Mouse (Mus musculus): ENCODE results near the gene Tln2. TPM values are rescaled to one million over a fixed set of nuclear protein-coding genes. Genes with fewer than 3 reads are reported as not detected.

The Tln2 gene
- polyA plus RNA-seq, 1 experiment from 2014 or later, result 37.9 TPM

GRCm38 (mm10) chr9:67592726-67593125 lies 33.2 kb upstream of the Tln2 start:
- Histone ChIP-seq H3K27me3 (replicated peaks; ENCODE audit: control insufficient read depth, insufficient read depth, low read length) (no peaks in the 10 kb centered on the region), H3K36me3 (ENCODE audit: control insufficient read depth, insufficient read depth, low read length) (no peaks in the 10 kb centered on the region), H3K4me3 (ENCODE audit: low read length) (no peak overlapping the region), H3K4me2 (ENCODE audit: low read length) (no peak overlapping the region), H3K4me1 (ENCODE audit: control insufficient read depth, insufficient read depth, low read depth, low read length) (no peaks in the 10 kb centered on the region), H3K9ac (ENCODE audit: low read depth, low read length) (no peak overlapping the region), H3K9me3 (ENCODE audit: control insufficient read depth, low read length) (no peaks in the 10 kb centered on the region; the same call in 1 of the 2 replicates), H3K27ac (ENCODE audit: low read depth, low read length) (no peak overlapping the region)
- WGBS, result 92% methylated on average over 5 of the region's 5 CpGs
- no peak for ATAC-seq

- 90% methylated on average over 3 of the region's 3 CpGs for WGBS
- Histone ChIP-seq H3K9ac (ENCODE audit: low read depth, low read length) (no peak overlapping the region), H3K4me2 (ENCODE audit: low read length) (no peak overlapping the region)
Measured at GRCm38 (mm10) chr9:67587111-67587510, 27.6 kb upstream of the Tln2 start.

GRCm38 (mm10) chr9:67586489-67586888 lies 27.0 kb upstream of the Tln2 start:
- 93% methylated on average over 1 of the region's 1 CpGs for WGBS
- Histone ChIP-seq H3K4me2 (ENCODE audit: low read length) (no peak overlapping the region), H3K9me3 (ENCODE audit: control insufficient read depth, low read length) (no peaks in the 10 kb centered on the region), H3K4me3 (ENCODE audit: low read length) (no peak overlapping the region), H3K9ac (ENCODE audit: low read depth, low read length) (no peak overlapping the region), H3K27me3 (replicated peaks; ENCODE audit: control insufficient read depth, insufficient read depth, low read length) (no peaks in the 10 kb centered on the region), H3K4me1 (ENCODE audit: control insufficient read depth, insufficient read depth, low read depth, low read length) (no peaks in the 10 kb centered on the region), H3K36me3 (ENCODE audit: control insufficient read depth, insufficient read depth, low read length) (no peaks in the 10 kb centered on the region), H3K27ac (ENCODE audit: low read depth, low read length) (no peak overlapping the region)
- no peak for ATAC-seq

More at GRCm38 (mm10) chr9:67587111-67587510, 27.6 kb upstream of the Tln2 start:
- Histone ChIP-seq H3K4me1 (ENCODE audit: control insufficient read depth, insufficient read depth, low read depth, low read length) (no peaks in the 10 kb centered on the region), H3K36me3 (ENCODE audit: control insufficient read depth, insufficient read depth, low read length) (no peaks in the 10 kb centered on the region), H3K27me3 (replicated peaks; ENCODE audit: control insufficient read depth, insufficient read depth, low read length) (no peaks in the 10 kb centered on the region), H3K27ac (ENCODE audit: low read depth, low read length) (no peak overlapping the region), H3K4me3 (ENCODE audit: low read length) (no peak overlapping the region), H3K9me3 (ENCODE audit: control insufficient read depth, low read length) (no peaks in the 10 kb centered on the region)
- ATAC-seq, result no peak

GRCm38 (mm10) chr9:67584871-67585270 lies 25.4 kb upstream of the Tln2 start:
- Histone ChIP-seq H3K9me3 (ENCODE audit: control insufficient read depth, low read length) (no peaks in the 10 kb centered on the region), H3K4me2 (ENCODE audit: low read length) (no peak overlapping the region), H3K4me3 (ENCODE audit: low read length) (no peak overlapping the region), H3K36me3 (ENCODE audit: control insufficient read depth, insufficient read depth, low read length) (no peaks in the 10 kb centered on the region), H3K27ac (ENCODE audit: low read depth, low read length) (no peak overlapping the region), H3K9ac (ENCODE audit: low read depth, low read length) (no peak overlapping the region), H3K4me1 (ENCODE audit: control insufficient read depth, insufficient read depth, low read depth, low read length) (no peaks in the 10 kb centered on the region), H3K27me3 (replicated peaks; ENCODE audit: control insufficient read depth, insufficient read depth, low read length) (no peaks in the 10 kb centered on the region)
- ATAC-seq, result no peak
- WGBS, result 84% methylated on average over 10 of the region's 10 CpGs

GRCm38 (mm10) chr9:67581581-67582280 lies 22.2 kb upstream of the Tln2 start:
- WGBS, result 79% methylated on average over 10 of the region's 10 CpGs
- no peak for ATAC-seq
- H3K9me3 ChIP-seq (ENCODE audit: control insufficient read depth, low read length), result no peaks in the 10 kb centered on the region
- no peaks in the 10 kb centered on the region for H3K36me3 ChIP-seq (ENCODE audit: control insufficient read depth, insufficient read depth, low read length)
- no peak overlapping the region for H3K4me3 ChIP-seq (ENCODE audit: low read length)
- H3K9ac ChIP-seq (ENCODE audit: low read depth, low read length), result no peak overlapping the region
- H3K27ac ChIP-seq (ENCODE audit: low read depth, low read length), result no peak overlapping the region
- no peak overlapping the region for H3K4me2 ChIP-seq (ENCODE audit: low read length)
- no peaks in the 10 kb centered on the region for H3K27me3 ChIP-seq (replicated peaks; ENCODE audit: control insufficient read depth, insufficient read depth, low read length)
- no peaks in the 10 kb centered on the region for H3K4me1 ChIP-seq (ENCODE audit: control insufficient read depth, insufficient read depth, low read depth, low read length)

- no peak for ATAC-seq
- Histone ChIP-seq H3K4me2 (ENCODE audit: low read length) (no peak overlapping the region), H3K36me3 (ENCODE audit: control insufficient read depth, insufficient read depth, low read length) (no peaks in the 10 kb centered on the region), H3K27me3 (replicated peaks; ENCODE audit: control insufficient read depth, insufficient read depth, low read length) (no peaks in the 10 kb centered on the region), H3K4me3 (ENCODE audit: low read length) (no peak overlapping the region), H3K9ac (ENCODE audit: low read depth, low read length) (no peak overlapping the region), H3K9me3 (ENCODE audit: control insufficient read depth, low read length) (no peaks in the 10 kb centered on the region), H3K4me1 (ENCODE audit: control insufficient read depth, insufficient read depth, low read depth, low read length) (peaks cover under 1% of the 10 kb centered on the region), H3K27ac (ENCODE audit: low read depth, low read length) (no peak overlapping the region)
- 68% methylated on average over 1 of the region's 1 CpGs for WGBS
Measured at GRCm38 (mm10) chr9:67579541-67579940, 20.0 kb upstream of the Tln2 start.

GRCm38 (mm10) chr9:67574721-67575248 lies 15.3 kb upstream of the Tln2 start:
- no peak overlapping the region for H3K27ac ChIP-seq (ENCODE audit: low read depth, low read length)
- no peak for ATAC-seq

GRCm38 (mm10) chr9:67573683-67573979 lies 14.1 kb upstream of the Tln2 start:
- no peak overlapping the region for H3K9ac ChIP-seq (ENCODE audit: low read depth, low read length)
- H3K4me2 ChIP-seq (ENCODE audit: low read length), result peak overlapping the region; percentile 10; the same call in 1 of the 2 replicates
- no peaks in the 10 kb centered on the region for H3K9me3 ChIP-seq (ENCODE audit: control insufficient read depth, low read length)
- H3K27me3 ChIP-seq (replicated peaks; ENCODE audit: control insufficient read depth, insufficient read depth, low read length), result no peaks in the 10 kb centered on the region
- 31% methylated on average over 3 of the region's 3 CpGs for WGBS
- ATAC-seq, result peak; percentile 57
- peak overlapping the region; percentile 14 for H3K27ac ChIP-seq (ENCODE audit: low read depth, low read length)
- H3K4me3 ChIP-seq (ENCODE audit: low read length), result no peak overlapping the region
- no peaks in the 10 kb centered on the region for H3K36me3 ChIP-seq (ENCODE audit: control insufficient read depth, insufficient read depth, low read length)
- H3K4me1 ChIP-seq (ENCODE audit: control insufficient read depth, insufficient read depth, low read depth, low read length), result peaks cover 20% of the 10 kb centered on the region

More at GRCm38 (mm10) chr9:67574721-67575248, 15.3 kb upstream of the Tln2 start:
- H3K27me3 ChIP-seq (replicated peaks; ENCODE audit: control insufficient read depth, insufficient read depth, low read length), result no peaks in the 10 kb centered on the region
- H3K36me3 ChIP-seq (ENCODE audit: control insufficient read depth, insufficient read depth, low read length), result no peaks in the 10 kb centered on the region
- peaks cover 20% of the 10 kb centered on the region for H3K4me1 ChIP-seq (ENCODE audit: control insufficient read depth, insufficient read depth, low read depth, low read length)
- no peak overlapping the region for H3K9ac ChIP-seq (ENCODE audit: low read depth, low read length)
- no peak overlapping the region for H3K4me3 ChIP-seq (ENCODE audit: low read length)
- no peaks in the 10 kb centered on the region for H3K9me3 ChIP-seq (ENCODE audit: control insufficient read depth, low read length)
- 68% methylated on average over 7 of the region's 7 CpGs for WGBS
- H3K4me2 ChIP-seq (ENCODE audit: low read length), result no peak overlapping the region

- H3K9me3 ChIP-seq (ENCODE audit: control insufficient read depth, low read length), result no peaks in the 10 kb centered on the region
- peak overlapping the region; percentile 14 for H3K27ac ChIP-seq (ENCODE audit: low read depth, low read length)
- H3K27me3 ChIP-seq (replicated peaks; ENCODE audit: control insufficient read depth, insufficient read depth, low read length), result no peaks in the 10 kb centered on the region
- WGBS, result 18% methylated on average over 10 of the region's 10 CpGs
- peak overlapping the region; percentile 35 for H3K4me2 ChIP-seq (ENCODE audit: low read length)
- no peaks in the 10 kb centered on the region for H3K36me3 ChIP-seq (ENCODE audit: control insufficient read depth, insufficient read depth, low read length)
- H3K4me3 ChIP-seq (ENCODE audit: low read length), result no peak overlapping the region
- 0 out of 2 replicates have a peak overlapping the region, but pooled peaks have one; percentile 20 for H3K9ac ChIP-seq (ENCODE audit: low read depth, low read length)
- peak; percentile 70 for ATAC-seq
- H3K4me1 ChIP-seq (ENCODE audit: control insufficient read depth, insufficient read depth, low read depth, low read length), result peaks cover 20% of the 10 kb centered on the region
Measured at GRCm38 (mm10) chr9:67572790-67573682, 13.5 kb upstream of the Tln2 start.
